ENCODE assay signal across 8 mouse cellular contexts in genomic region chr9:73067086-73067485, GRCm38 (mm10). TPM values are rescaled to one million over a fixed set of nuclear protein-coding genes. Genes with fewer than 3 reads are reported as not detected.
DNase-seq lines count a peak whose midpoint lies in the region; ATAC-seq and TF ChIP-seq lines count a peak whose summit lies in the region.

No protein-coding gene starts in this region.

- peak; percentile 71 for ATAC-seq in hindbrain, postnatal 0 days

- peak overlapping the region; percentile 25; the same call in 1 of the 2 replicates for H3K4me2 ChIP-seq in hindbrain, postnatal 0 days (ENCODE audit: low read depth, low read length)

- TF ChIP-seq EP300 in heart, adult 2 months (IDR thresholded peaks at IDR 0.05; ENCODE audit: insufficient read depth, low read depth, low read length) = no peak

- H3K36me3 ChIP-seq in heart, adult 2 months (ENCODE audit: control insufficient read depth, insufficient read depth, low read length) = no peaks in the 10 kb centered on the region
- no peaks in the 10 kb centered on the region for H3K36me3 ChIP-seq in hindbrain, postnatal 0 days (ENCODE audit: insufficient read depth, low read length)

- H3K79me2 ChIP-seq in heart, adult 2 months (replicated peaks; ENCODE audit: control insufficient read depth, insufficient read depth, low read length) = no peaks in the 10 kb centered on the region

- no peak for TF ChIP-seq POLR2A in heart, adult 2 months (IDR thresholded peaks at IDR 0.05; ENCODE audit: insufficient read depth, low read depth, low read length)

- no peak for DNase-seq in heart, adult 2 months
- no peak for DNase-seq in heart, postnatal 4 days
- DNase-seq in R1 (ENCODE audit: low read depth, low spot score) = peak; percentile 85
- DNase-seq in hindbrain, postnatal 0 days (ENCODE audit: low spot score) = peak; percentile 27
- DNase-seq in lung, postnatal 10 days = peak; percentile 57
- no peak for DNase-seq in layer of hippocampus, adult 18-20 months (ENCODE audit: low spot score in 2 of 2)
- no peak for DNase-seq in right cerebral cortex, postnatal 14 days
- DNase-seq in right cerebral cortex, postnatal 10 days (ENCODE audit: low spot score in 2 of 2) = no peak

- no peak overlapping the region for H3K4me3 ChIP-seq in heart, adult 2 months
- no peak overlapping the region for H3K4me3 ChIP-seq in hindbrain, postnatal 0 days (ENCODE audit: low read length)

- peaks cover 7% of the 10 kb centered on the region for H3K4me1 ChIP-seq in heart, adult 2 months (ENCODE audit: control insufficient read depth, insufficient read depth, low read length)
- H3K4me1 ChIP-seq in hindbrain, postnatal 0 days (ENCODE audit: insufficient read depth, low read length) = no peaks in the 10 kb centered on the region

- H3K9ac ChIP-seq in heart, adult 2 months (ENCODE audit: low read depth, low read length) = 0 out of 2 replicates have a peak overlapping the region, but pooled peaks have one; percentile 35
- no peak overlapping the region for H3K9ac ChIP-seq in hindbrain, postnatal 0 days (replicated peaks; ENCODE audit: low read length)

- 0 out of 2 replicates have a peak, but pooled peaks cover 2% of the 10 kb centered on the region for H3K9me3 ChIP-seq in hindbrain, postnatal 0 days (ENCODE audit: low read length)

- H3K27me3 ChIP-seq in heart, adult 2 months (ENCODE audit: control insufficient read depth, insufficient read depth, low read length) = no peaks in the 10 kb centered on the region
- H3K27me3 ChIP-seq in hindbrain, postnatal 0 days (ENCODE audit: insufficient read depth, low read length) = no peaks in the 10 kb centered on the region

- intact Hi-C loops in heart, adult 2 months (cut with DNase I) = loop anchor here (2.0 kb wide), 1 partner anchor 22 kb away; the partner anchor contains the start of gene Rab27a

- WGBS in heart, adult 2 months = 44% methylated on average over 10 of the region's 10 CpGs
- 37% methylated on average over 10 of the region's 10 CpGs for WGBS in hindbrain, postnatal 0 days

- TF ChIP-seq CTCF in heart, adult 2 months (IDR thresholded peaks at IDR 0.05) = no peak
- TF ChIP-seq CTCF in hindbrain, postnatal 0 days (IDR thresholded peaks at IDR 0.05; ENCODE audit: low read depth) = no peak

- no peak overlapping the region for H3K27ac ChIP-seq in heart, adult 2 months
- H3K27ac ChIP-seq in hindbrain, postnatal 0 days = no peak overlapping the region

RNA-seq across cellular contexts. Expression of gene Rab27a, which starts 22.4 kb away (rescaled TPM):
- total RNA-seq in heart, adult 2 months (2021) = 1 to 10 TPM; 4.5 to 5.6 TPM
- 2.3 TPM in 2 replicates for polyA plus RNA-seq in heart, adult 2 months (2012; rRNA removed)
- 1 to 10 TPM; 3.4 to 3.7 TPM for total RNA-seq in heart, postnatal 4 days (2021)
- total RNA-seq in hindbrain, postnatal 0 days (2014; rRNA removed) = 3.6 and 5.3 TPM in 2 replicates
- 3.8 TPM in 2 replicates for polyA plus RNA-seq in hindbrain, postnatal 0 days (2015; fragmentation: Nextera tagmentation; extraction: Ambion mirVana)
- 10 to 100 TPM; 12.2 to 15.4 TPM for total RNA-seq in layer of hippocampus, adult 18-20 months (2021)

RNA-seq across cellular contexts. Expression of gene Pigb, which starts 26.9 kb away (rescaled TPM):
- 1 to 10 TPM; 1.6 to 2.2 TPM for total RNA-seq in heart, adult 2 months (2021)
- polyA plus RNA-seq in heart, adult 2 months (2012; rRNA removed) = 4.5 and 6.1 TPM in 2 replicates
- total RNA-seq in heart, postnatal 4 days (2021) = 1 to 10 TPM; 4.5 to 5.3 TPM
- 16.4 and 20.1 TPM in 2 replicates for total RNA-seq in hindbrain, postnatal 0 days (2014; rRNA removed)
- 8.9 and 9.0 TPM in 2 replicates for polyA plus RNA-seq in hindbrain, postnatal 0 days (2015; fragmentation: Nextera tagmentation; extraction: Ambion mirVana)
- 10 to 100 TPM; 12.7 TPM for total RNA-seq in layer of hippocampus, adult 18-20 months (2021)

RNA-seq across cellular contexts. Expression of gene Khdc3, which starts 34.5 kb away (rescaled TPM):
- not detected for total RNA-seq in heart, adult 2 months (2021)
- not detected in 2 replicates for polyA plus RNA-seq in heart, adult 2 months (2012; rRNA removed)
- not detected for total RNA-seq in heart, postnatal 4 days (2021)
- total RNA-seq in hindbrain, postnatal 0 days (2014; rRNA removed) = not detected in 2 replicates
- polyA plus RNA-seq in hindbrain, postnatal 0 days (2015; fragmentation: Nextera tagmentation; extraction: Ambion mirVana) = 0.21 and 0.26 TPM in 2 replicates
- total RNA-seq in layer of hippocampus, adult 18-20 months (2021) = 1 to 10 TPM; 4.0 to 4.3 TPM

RNA-seq across cellular contexts. Expression of gene Gm20509, which starts 35.2 kb away (rescaled TPM):
- total RNA-seq in heart, adult 2 months (2021) = not detected
- not detected in 2 replicates for polyA plus RNA-seq in heart, adult 2 months (2012; rRNA removed)
- not detected for total RNA-seq in heart, postnatal 4 days (2021)
- total RNA-seq in hindbrain, postnatal 0 days (2014; rRNA removed) = not detected in 2 replicates
- 0.18 TPM in 1 of 2 replicates, not detected in the other for polyA plus RNA-seq in hindbrain, postnatal 0 days (2015; fragmentation: Nextera tagmentation; extraction: Ambion mirVana)
- 1 to 10 TPM; 1.0 to 1.1 TPM for total RNA-seq in layer of hippocampus, adult 18-20 months (2021)

RNA-seq across cellular contexts. Expression of gene Rsl24d1, which starts 46.1 kb away (rescaled TPM):
- total RNA-seq in heart, adult 2 months (2021) = 10 to 100 TPM; 50.1 to 51.7 TPM
- polyA plus RNA-seq in heart, adult 2 months (2012; rRNA removed) = 25.3 and 48.6 TPM in 2 replicates
- 10 to 100 TPM; 61.8 to 61.9 TPM for total RNA-seq in heart, postnatal 4 days (2021)
- total RNA-seq in hindbrain, postnatal 0 days (2014; rRNA removed) = 54.1 and 59.4 TPM in 2 replicates
- polyA plus RNA-seq in hindbrain, postnatal 0 days (2015; fragmentation: Nextera tagmentation; extraction: Ambion mirVana) = 102 and 106 TPM in 2 replicates
- total RNA-seq in layer of hippocampus, adult 18-20 months (2021) = 10 to 100 TPM; 61.8 to 63.9 TPM

Comparison
In these comparisons a context has a peak if more than half of its experiments do, and no peak if none do; other contexts are left out.
1. DNase-seq: peak in R1 (single experiment), hindbrain, postnatal 0 days (single experiment) and lung, postnatal 10 days (single experiment); none in heart, adult 2 months (0 of 2), heart, postnatal 4 days (single experiment), layer of hippocampus, adult 18-20 months (0 of 2), right cerebral cortex, postnatal 14 days (single experiment) and right cerebral cortex, postnatal 10 days (0 of 2).